Mouse (Mus musculus): ENCODE results near the gene Adamts5.

GRCm38 (mm10) chr16:85889778-85890177 is 11.8 kb downstream of the Adamts5 start:
- TF ChIP-seq CTCF (IDR thresholded peaks at IDR 0.05; ENCODE audit: extremely low read depth, insufficient read depth, low read length) (no peak), POLR2A (IDR thresholded peaks at IDR 0.05; ENCODE audit: extremely low read depth, insufficient read depth, low read length) (no peak)
